In the genomic region with DNA sequence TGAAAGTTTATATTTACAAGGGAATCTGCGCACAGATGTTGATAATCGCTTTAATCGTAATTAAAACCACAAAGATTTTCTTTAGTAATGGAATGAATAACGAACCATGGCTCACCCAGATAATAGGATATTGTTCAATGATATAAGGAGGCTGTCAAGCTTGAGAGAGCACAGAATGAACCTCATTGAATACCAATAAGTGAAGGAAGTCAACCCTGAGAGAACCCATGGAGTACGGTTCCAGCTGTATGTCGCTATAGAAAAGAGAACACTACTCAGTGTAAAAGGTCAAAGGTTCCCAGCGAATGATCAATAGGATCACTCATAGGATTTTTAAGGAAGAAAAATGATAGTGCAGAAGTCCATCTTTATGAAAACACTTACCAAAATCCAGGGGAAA, we compare ENCODE assay signal across 22 mouse cellular contexts. TPM values are rescaled to one million over a fixed set of nuclear protein-coding genes. Genes with fewer than 3 reads are reported as not detected.
DNase-seq lines count a peak whose midpoint lies in the region; ATAC-seq lines count a peak whose summit lies in the region.
"Had no signal": no experiment of that assay in that cellular context is flagged by ENCODE, and none has a peak within 500 bp of the region (broad histone marks: within the 10 kb centered on the region; RNA-seq: fewer than 3 reads in every experiment).

No protein-coding gene starts in this region.

- H3K4me3 ChIP-seq in hindbrain, embryonic 11.5 days (ENCODE audit: low read depth, low read length): no peak overlapping the region
- H3K4me3 ChIP-seq in hindbrain, embryonic 16.5 days (ENCODE audit: low read length): no peak overlapping the region
- H3K4me3 ChIP-seq in neural tube, embryonic 11.5 days (ENCODE audit: low read depth, low read length): no peak overlapping the region
- H3K4me3 ChIP-seq: embryonic facial prominence, embryonic 15.5 days; left cerebral cortex, adult 2 months; liver, embryonic 13.5 days; myocyte; stomach, embryonic 15.5 days had no signal

- no peaks in the 10 kb centered on the region for H3K36me3 ChIP-seq in hindbrain, embryonic 11.5 days (ENCODE audit: control insufficient read depth, insufficient read depth, low read length)
- H3K36me3 ChIP-seq in hindbrain, embryonic 16.5 days (ENCODE audit: control insufficient read depth, insufficient read depth, low read length): no peaks in the 10 kb centered on the region
- H3K36me3 ChIP-seq in neural tube, embryonic 11.5 days (ENCODE audit: control insufficient read depth, insufficient read depth, low read length): no peaks in the 10 kb centered on the region
- H3K36me3 ChIP-seq: embryonic facial prominence, embryonic 15.5 days; liver, embryonic 13.5 days; stomach, embryonic 15.5 days had no signal

- peak; percentile 40 for DNase-seq in hindbrain, embryonic 11.5 days (ENCODE audit: low spot score)
- DNase-seq in neural tube, embryonic 11.5 days (ENCODE audit: low spot score): no peak
- no peak for DNase-seq in neural tube, embryonic 10.5 days (ENCODE audit: extremely low spot score, low spot score)
- peak; percentile 61 for DNase-seq in mesoderm, embryonic 11.5 days (ENCODE audit: low read depth, low spot score)
- no peak for DNase-seq in cerebellum, postnatal 10 days
- no peak for DNase-seq in urinary bladder, postnatal 4 days (ENCODE audit: low spot score in 2 of 2)
- DNase-seq: adrenal gland, postnatal 25 days; cerebellum, adult 8-10 months; gastrocnemius, postnatal 36 days; kidney, adult 18-20 months; kidney, postnatal 10 days; liver, embryonic 13.5 days; lung, adult 2 months; lung, postnatal 14 days; right cerebral cortex, adult 18-20 months; thymus, postnatal 36 days had no signal

- H3K4me2 ChIP-seq in hindbrain, embryonic 11.5 days (replicated peaks; ENCODE audit: low read depth, low read length): no peak overlapping the region
- H3K4me2 ChIP-seq in hindbrain, embryonic 16.5 days (ENCODE audit: low read length): no peak overlapping the region
- H3K4me2 ChIP-seq in neural tube, embryonic 11.5 days (ENCODE audit: low read depth): no peak overlapping the region
- H3K4me2 ChIP-seq: embryonic facial prominence, embryonic 15.5 days; liver, embryonic 13.5 days; stomach, embryonic 15.5 days had no signal

- WGBS in hindbrain, embryonic 11.5 days: 26% methylated on average over 7 of the region's 7 CpGs
- 17% methylated on average over 7 of the region's 7 CpGs for WGBS in hindbrain, embryonic 16.5 days
- WGBS in neural tube, embryonic 11.5 days: 34% methylated on average over 7 of the region's 7 CpGs

- no peaks in the 10 kb centered on the region for H3K4me1 ChIP-seq in hindbrain, embryonic 11.5 days (replicated peaks; ENCODE audit: control insufficient read depth, insufficient read depth, low read length)
- no peaks in the 10 kb centered on the region for H3K4me1 ChIP-seq in hindbrain, embryonic 16.5 days (ENCODE audit: control insufficient read depth, insufficient read depth, low read depth, low read length)
- H3K4me1 ChIP-seq in neural tube, embryonic 11.5 days (ENCODE audit: control insufficient read depth, insufficient read depth, low read length): 0 out of 2 replicates have a peak, but pooled peaks cover 2% of the 10 kb centered on the region
- H3K4me1 ChIP-seq: embryonic facial prominence, embryonic 15.5 days; liver, embryonic 13.5 days; stomach, embryonic 15.5 days had no signal

- peak; percentile 94 for ATAC-seq in hindbrain, embryonic 11.5 days (ENCODE audit: low FRiP score)
- ATAC-seq in hindbrain, embryonic 16.5 days: no peak
- ATAC-seq in neural tube, embryonic 11.5 days (ENCODE audit: insufficient read depth, low FRiP score, low TSS enrichment): peak; percentile 90
- ATAC-seq: midbrain, embryonic 16.5 days had no signal

- H3K27me3 ChIP-seq in hindbrain, embryonic 11.5 days (ENCODE audit: control insufficient read depth, insufficient read depth, low read length): no peaks in the 10 kb centered on the region
- no peaks in the 10 kb centered on the region for H3K27me3 ChIP-seq in hindbrain, embryonic 16.5 days (replicated peaks; ENCODE audit: control insufficient read depth, insufficient read depth, low read length)
- no peaks in the 10 kb centered on the region for H3K27me3 ChIP-seq in neural tube, embryonic 11.5 days (ENCODE audit: control insufficient read depth, insufficient read depth, low read length)
- H3K27me3 ChIP-seq: embryonic facial prominence, embryonic 15.5 days; liver, embryonic 13.5 days; stomach, embryonic 15.5 days had no signal

- no peak overlapping the region for H3K27ac ChIP-seq in hindbrain, embryonic 11.5 days (ENCODE audit: low read depth, low read length)
- no peak overlapping the region for H3K27ac ChIP-seq in hindbrain, embryonic 16.5 days (ENCODE audit: low read depth, low read length)
- H3K27ac ChIP-seq in neural tube, embryonic 11.5 days (ENCODE audit: low read depth, low read length): no peak overlapping the region
- H3K27ac ChIP-seq: embryonic facial prominence, embryonic 15.5 days; left cerebral cortex, adult 2 months; liver, embryonic 13.5 days; stomach, embryonic 15.5 days had no signal

- no peak overlapping the region for H3K9ac ChIP-seq in hindbrain, embryonic 11.5 days (ENCODE audit: low read depth, low read length)
- no peak overlapping the region for H3K9ac ChIP-seq in hindbrain, embryonic 16.5 days (ENCODE audit: low read depth, low read length)
- no peak overlapping the region for H3K9ac ChIP-seq in neural tube, embryonic 11.5 days (ENCODE audit: low read length)
- H3K9ac ChIP-seq: embryonic facial prominence, embryonic 15.5 days; liver, embryonic 13.5 days; stomach, embryonic 15.5 days had no signal

- H3K9me3 ChIP-seq in hindbrain, embryonic 11.5 days (ENCODE audit: control insufficient read depth, low read length): no peaks in the 10 kb centered on the region
- no peaks in the 10 kb centered on the region for H3K9me3 ChIP-seq in hindbrain, embryonic 16.5 days (ENCODE audit: control insufficient read depth, low read length)
- H3K9me3 ChIP-seq in neural tube, embryonic 11.5 days (ENCODE audit: control insufficient read depth, low read length): no peaks in the 10 kb centered on the region
- H3K9me3 ChIP-seq: embryonic facial prominence, embryonic 15.5 days; liver, embryonic 13.5 days; stomach, embryonic 15.5 days had no signal

RNA-seq across cellular contexts. Expression of a gene that starts 15.1 kb away (rescaled TPM):
- polyA plus RNA-seq in hindbrain, embryonic 11.5 days (2014; fragmentation: Nextera tagmentation; extraction: Ambion mirVana): 7.6 and 8.2 TPM in 2 replicates
- polyA plus RNA-seq in hindbrain, embryonic 16.5 days (2015; fragmentation: Nextera tagmentation; extraction: Ambion mirVana): 3.0 and 3.3 TPM in 2 replicates
- polyA plus RNA-seq in neural tube, embryonic 11.5 days (2014; fragmentation: Nextera tagmentation; extraction: Ambion mirVana): 6.1 and 6.2 TPM in 2 replicates

Comparison
In these comparisons a context has a peak if more than half of its experiments do, and no peak if none do; other contexts are left out.
1. DNase-seq: peak in hindbrain, embryonic 11.5 days (single experiment) and mesoderm, embryonic 11.5 days (single experiment); none in neural tube, embryonic 11.5 days (single experiment), neural tube, embryonic 10.5 days (single experiment), cerebellum, postnatal 10 days (0 of 2) and urinary bladder, postnatal 4 days (0 of 2).